Mouse (Mus musculus) cortical plate, adult 2 months (tissue): ENCODE measurements around the gene Odc1.

Experiments
- CTCF ChIP-seq: fragments of 200-500 bp; IDR thresholded peaks from 2 replicates; pipeline ENCODE4 v1.5.1; 2011; ENCODE audit warnings: mild to moderate bottlenecking, control low read depth, low read length; ENCODE audit not compliant: insufficient read depth; ENCODE audit errors: extremely low read depth
- POLR2A ChIP-seq: fragments of 200-500 bp; IDR thresholded peaks from 2 replicates; pipeline ENCODE4 v1.6.1; 2011; ENCODE audit warnings: mild to moderate bottlenecking, low read length, control low read depth; ENCODE audit not compliant: insufficient read depth; ENCODE audit errors: extremely low read depth

- TF ChIP-seq POLR2A: no peak
- no peak for TF ChIP-seq CTCF
Measured at GRCm38 (mm10) chr12:17588906-17589612, 44.5 kb downstream of the Odc1 start.
